Mouse (Mus musculus) heart, postnatal 0 days (tissue): ENCODE data around the gene Mical2. TPM values are rescaled to one million over a fixed set of nuclear protein-coding genes. Genes with fewer than 3 reads are reported as not detected.

Source experiments
- ATAC-seq: fragments of 200-750 bp; cut with Nextera tagmentation; 2 replicates; pipeline ENCODE4 v1.8.0; 2017; ENCODE audit warnings: low read depth, moderate number of reproducible peaks, moderate library complexity; ENCODE audit not compliant: insufficient read depth
- DNase-seq: peaks from one replicate; pipeline ENCODE4 v3.0.0-alpha.2; 2016; ENCODE audit warnings: low spot score
- H3K27ac ChIP-seq: fragments of 300-500 bp; sonication (generic); 2 replicates; pipeline ENCODE4 v1.5.1; 2014; ENCODE audit warnings: low read depth, mild to moderate bottlenecking
- H3K27me3 ChIP-seq: fragments of 300-500 bp; sonication (generic); 2 replicates; pipeline ENCODE4 v1.6.1; 2014; ENCODE audit warnings: low read length, mixed read lengths; ENCODE audit not compliant: control insufficient read depth, insufficient read depth
- H3K36me3 ChIP-seq: fragments of 300-500 bp; sonication (generic); replicated peaks from 2 replicates; pipeline ENCODE4 v1.6.1; 2014; ENCODE audit warnings: low read length, mixed read lengths; ENCODE audit not compliant: control insufficient read depth, insufficient read depth
- H3K4me1 ChIP-seq: fragments of 300-500 bp; sonication (generic); 2 replicates; pipeline ENCODE4 v1.6.1; 2014; ENCODE audit warnings: antibody characterized with exemption; ENCODE audit not compliant: control insufficient read depth, insufficient read depth
- H3K4me2 ChIP-seq: fragments of 300-500 bp; sonication (generic); 2 replicates; pipeline ENCODE4 v1.6.1; 2014; ENCODE audit warnings: low read depth, mild to moderate bottlenecking, low read length, moderate library complexity
- H3K4me3 ChIP-seq: fragments of 300-500 bp; sonication (generic); 2 replicates; pipeline ENCODE4 v1.5.1; 2014; ENCODE audit warnings: low read depth, low read length
- H3K9ac ChIP-seq: fragments of 300-500 bp; sonication (generic); replicated peaks from 2 replicates; pipeline ENCODE4 v1.6.1; 2014; ENCODE audit warnings: low read depth, low read length, mixed read lengths
- H3K9me3 ChIP-seq: fragments of 300-500 bp; sonication (generic); replicated peaks from 2 replicates; pipeline ENCODE4 v1.6.1; 2016; ENCODE audit warnings: low read length; ENCODE audit not compliant: control insufficient read depth
- CTCF ChIP-seq: IDR thresholded peaks from 2 replicates; pipeline ENCODE4 v1.5.1; 2016; ENCODE audit warnings: antibody characterized with exemption, control low read depth, low read depth
- EP300 ChIP-seq: IDR thresholded peaks from 2 replicates; pipeline ENCODE4 v1.6.1; 2016; ENCODE audit warnings: antibody characterized with exemption, low read depth
- WGBS: fragments of 180-500 bp; shearing (Covaris S2); extraction: QIAGEN DNeasy Blood & Tissue Kit; methylation state at CpG from one replicate; pipeline ENCODE4 v1.1.7; 2014; 5-methylcytosine and 5-hydroxymethylcytosine counted together
- polyA plus RNA-seq: library from polyadenylated mRNA; unstranded; fragments of >200 nt; fragmentation: Nextera tagmentation; extraction: Ambion mirVana; gene quantifications from 2 replicates; pipeline ENCODE4 v1.2.1, GENCODE M21; 2015
- total RNA-seq: library from RNA; depleted of rRNA; stranded (reverse); fragments of >200 nt; gene quantifications from 2 replicates; pipeline ENCODE4 v1.2.3, GENCODE M21; 2014; ENCODE audit warnings: low replicate concordance

The Mical2 gene
- total and polyA plus RNA-seq, 2 experiments from 2014 or later = 78.1 to 136 TPM

DNA sequence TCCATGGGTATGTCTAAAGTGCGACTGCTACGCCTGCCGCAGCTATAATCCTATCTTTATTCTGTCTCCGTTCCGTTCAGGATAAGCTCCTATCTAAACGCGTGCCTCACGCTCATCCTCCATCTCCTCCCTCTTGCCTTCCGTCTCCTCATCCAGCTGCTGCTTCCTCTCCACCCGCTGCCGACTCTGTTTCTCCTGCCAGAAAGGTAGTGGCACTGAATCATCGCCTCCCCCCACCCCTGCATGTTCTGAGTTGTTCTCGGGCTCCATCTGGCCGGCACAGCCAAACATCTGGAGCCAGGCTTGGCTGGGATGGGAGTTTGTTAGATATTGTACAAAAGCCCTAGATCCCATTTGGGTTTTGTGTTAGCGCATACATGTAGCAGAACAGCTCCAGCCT is 111.1 kb downstream of the Mical2 start:
- TF ChIP-seq EP300 = no peak
- ATAC-seq (no peak; the same call in 1 of the 2 replicates), DNase-seq (peak; percentile 38)
- WGBS = 63% methylated on average over 15 of the region's 15 CpGs
- no peak overlapping the region for H3K4me3 ChIP-seq
- no peak overlapping the region; the same call in 1 of the 2 replicates for H3K9ac ChIP-seq
- H3K9me3 ChIP-seq = no peaks in the 10 kb centered on the region
- no peak overlapping the region for H3K4me2 ChIP-seq
- H3K4me1 ChIP-seq = peaks cover 13% of the 10 kb centered on the region
- peaks cover 89% of the 10 kb centered on the region for H3K36me3 ChIP-seq
- H3K27ac ChIP-seq = peak overlapping the region; percentile 39
- no peaks in the 10 kb centered on the region for H3K27me3 ChIP-seq

DNA sequence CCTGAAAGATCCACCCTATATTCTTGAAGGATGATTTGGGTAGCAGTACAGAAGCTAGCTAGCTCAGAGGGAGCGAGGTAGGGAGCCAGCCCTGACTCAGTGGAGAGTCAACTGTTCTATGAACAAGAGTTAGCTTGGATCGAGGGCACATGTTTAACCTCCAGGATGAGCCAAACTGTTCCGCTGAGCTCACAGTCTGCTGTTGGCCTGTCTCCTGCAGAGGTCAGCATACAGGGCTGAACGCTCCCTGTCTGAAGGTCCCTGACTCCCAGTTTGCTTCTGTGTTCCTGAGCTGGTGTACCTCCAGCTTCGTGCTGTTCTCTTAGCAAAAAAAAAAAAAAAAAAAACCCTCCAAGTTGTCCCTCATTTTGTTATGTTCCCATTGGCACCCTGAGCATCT is 112.1 kb downstream of the Mical2 start:
- ATAC-seq = no peak
- Histone ChIP-seq H3K27ac (0 out of 2 replicates have a peak overlapping the region, but pooled peaks have one; percentile 8), H3K36me3 (peaks cover 90% of the 10 kb centered on the region), H3K27me3 (no peaks in the 10 kb centered on the region), H3K4me3 (no peak overlapping the region), H3K4me1 (peaks cover 9% of the 10 kb centered on the region), H3K9me3 (no peaks in the 10 kb centered on the region), H3K9ac (no peak overlapping the region), H3K4me2 (no peak overlapping the region)
- no peak for DNase-seq
- 82% methylated on average over 5 of the region's 5 CpGs for WGBS
- TF ChIP-seq EP300 = no peak
- TF ChIP-seq CTCF = no peak

DNA sequence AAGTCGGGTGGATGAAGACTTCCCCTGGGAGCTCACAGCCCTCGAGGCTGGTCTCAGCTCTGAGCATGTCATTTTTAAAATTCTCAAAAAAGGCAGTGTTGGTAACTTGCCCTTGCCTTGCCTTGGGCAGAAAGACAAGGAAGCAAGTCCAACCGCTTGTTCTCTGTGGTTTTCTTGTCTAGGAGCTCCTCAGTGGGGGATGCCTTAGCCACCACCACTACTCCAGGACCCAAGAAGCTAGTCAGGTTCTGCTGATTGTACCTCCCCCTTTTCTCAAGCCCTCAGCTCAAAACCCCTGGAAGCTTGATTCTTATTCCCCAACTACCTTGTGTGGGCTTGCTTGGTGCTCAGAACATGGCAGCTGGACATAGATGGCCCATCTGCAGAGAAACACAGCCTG is 115.4 kb downstream of the Mical2 start:
- H3K9ac ChIP-seq = no peak overlapping the region
- ATAC-seq (no peak), DNase-seq (no peak)
- no peak overlapping the region for H3K4me2 ChIP-seq
- TF ChIP-seq CTCF (no peak), EP300 (no peak)
- H3K9me3 ChIP-seq = no peaks in the 10 kb centered on the region
- peaks cover 9% of the 10 kb centered on the region for H3K4me1 ChIP-seq
- H3K36me3 ChIP-seq = peaks cover 95% of the 10 kb centered on the region
- 49% methylated on average over 3 of the region's 3 CpGs for WGBS
- H3K27ac ChIP-seq = no peak overlapping the region
- H3K27me3 ChIP-seq = no peaks in the 10 kb centered on the region
- H3K4me3 ChIP-seq = no peak overlapping the region

DNA sequence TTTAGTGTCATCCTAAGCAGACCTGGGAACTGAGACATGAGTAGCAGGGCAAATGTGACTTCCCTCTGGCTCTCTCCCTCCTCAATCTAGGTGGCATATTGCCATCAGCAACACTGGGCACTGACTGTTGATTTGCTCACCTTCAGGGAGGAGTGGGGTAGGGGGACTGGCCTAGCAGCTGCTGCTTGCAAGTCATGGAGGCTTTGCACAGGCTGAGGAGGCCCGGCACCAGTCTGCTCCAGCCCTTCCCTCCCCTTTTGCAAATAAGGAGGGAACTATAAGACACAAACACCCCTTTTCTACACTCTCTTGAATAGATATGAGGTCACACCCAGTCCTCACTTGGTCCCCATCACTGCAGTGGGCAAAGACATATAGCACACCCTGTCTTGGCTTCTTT is 120.0 kb downstream of the Mical2 start:
- Histone ChIP-seq H3K27ac (peak overlapping the region; percentile 40), H3K36me3 (peaks cover 95% of the 10 kb centered on the region), H3K4me3 (no peak overlapping the region), H3K27me3 (no peaks in the 10 kb centered on the region), H3K4me1 (peaks cover 4% of the 10 kb centered on the region), H3K4me2 (no peak overlapping the region), H3K9ac (no peak overlapping the region), H3K9me3 (no peaks in the 10 kb centered on the region)
- ATAC-seq = peak; percentile 32; the same call in 1 of the 2 replicates
- WGBS = 65% methylated on average over 1 of the region's 1 CpGs
- no peak for TF ChIP-seq EP300
- TF ChIP-seq CTCF = no peak
- no peak for DNase-seq

DNA sequence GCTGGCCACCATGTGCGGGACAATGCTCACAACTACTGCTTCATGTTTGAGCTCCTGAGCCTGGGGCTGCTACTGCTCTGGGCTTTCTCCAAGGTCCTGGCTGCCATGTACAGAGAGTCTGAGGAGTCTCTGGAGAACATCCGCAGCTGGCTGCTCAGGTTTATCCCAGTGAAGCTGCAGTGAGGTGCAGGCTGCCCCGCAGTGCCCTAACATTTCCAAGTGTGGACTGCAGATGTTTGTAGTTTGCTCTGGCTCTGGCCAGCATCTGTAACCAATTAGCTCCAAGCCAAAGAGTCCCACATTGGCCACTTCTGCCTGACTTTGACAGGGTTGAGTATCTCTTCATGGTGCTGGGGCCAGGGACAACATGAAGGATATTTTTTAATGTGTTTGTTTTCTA is 125.9 kb downstream of the Mical2 start:
- TF ChIP-seq EP300 = no peak
- no peak for TF ChIP-seq CTCF
- Histone ChIP-seq H3K4me2 (no peak overlapping the region), H3K9ac (no peak overlapping the region), H3K9me3 (no peaks in the 10 kb centered on the region), H3K4me3 (no peak overlapping the region), H3K36me3 (peaks cover 84% of the 10 kb centered on the region), H3K27ac (0 out of 2 replicates have a peak overlapping the region, but pooled peaks have one; percentile 7), H3K4me1 (peaks cover 17% of the 10 kb centered on the region), H3K27me3 (no peaks in the 10 kb centered on the region)
- no peak for ATAC-seq
- DNase-seq = no peak
- WGBS = 78% methylated on average over 3 of the region's 3 CpGs

DNA sequence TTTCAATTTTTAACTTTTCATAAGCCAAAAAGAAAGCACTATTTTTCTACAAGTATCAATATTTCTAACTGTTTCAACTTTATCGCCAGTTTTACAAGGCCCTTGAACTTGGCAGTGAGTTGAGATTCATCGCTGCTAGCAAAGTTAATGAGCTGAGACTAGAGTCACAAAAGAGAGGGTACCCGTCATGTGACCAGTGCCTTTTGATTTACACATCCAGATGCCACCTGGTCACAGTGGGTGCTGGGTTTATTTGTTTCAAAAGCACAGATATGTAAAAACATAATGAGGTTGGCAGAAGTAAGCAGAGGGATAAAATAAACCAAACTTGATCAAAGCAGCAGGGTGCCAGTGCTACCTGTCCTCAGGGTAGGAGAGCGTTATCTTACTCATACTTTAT is 126.3 kb downstream of the Mical2 start:
- no peak overlapping the region for H3K4me2 ChIP-seq
- 80% methylated on average over 4 of the region's 4 CpGs for WGBS
- no peak overlapping the region for H3K4me3 ChIP-seq
- no peaks in the 10 kb centered on the region for H3K9me3 ChIP-seq
- no peak for ATAC-seq
- H3K9ac ChIP-seq = no peak overlapping the region
- H3K4me1 ChIP-seq = peaks cover 20% of the 10 kb centered on the region
- H3K27me3 ChIP-seq = no peaks in the 10 kb centered on the region
- TF ChIP-seq CTCF (no peak), EP300 (no peak)
- H3K27ac ChIP-seq = 0 out of 2 replicates have a peak overlapping the region, but pooled peaks have one; percentile 16
- H3K36me3 ChIP-seq = peaks cover 79% of the 10 kb centered on the region
- DNase-seq = no peak
